Mouse (Mus musculus) skeletal muscle tissue, adult 2 months (tissue): ENCODE measurements around the gene Grap.

Source experiments
- DNase-seq: peaks from one replicate; pipeline ENCODE4 v3.0.0-alpha.2; 2012; ENCODE audit warnings: low read depth, low spot score

The Grap gene

DNA sequence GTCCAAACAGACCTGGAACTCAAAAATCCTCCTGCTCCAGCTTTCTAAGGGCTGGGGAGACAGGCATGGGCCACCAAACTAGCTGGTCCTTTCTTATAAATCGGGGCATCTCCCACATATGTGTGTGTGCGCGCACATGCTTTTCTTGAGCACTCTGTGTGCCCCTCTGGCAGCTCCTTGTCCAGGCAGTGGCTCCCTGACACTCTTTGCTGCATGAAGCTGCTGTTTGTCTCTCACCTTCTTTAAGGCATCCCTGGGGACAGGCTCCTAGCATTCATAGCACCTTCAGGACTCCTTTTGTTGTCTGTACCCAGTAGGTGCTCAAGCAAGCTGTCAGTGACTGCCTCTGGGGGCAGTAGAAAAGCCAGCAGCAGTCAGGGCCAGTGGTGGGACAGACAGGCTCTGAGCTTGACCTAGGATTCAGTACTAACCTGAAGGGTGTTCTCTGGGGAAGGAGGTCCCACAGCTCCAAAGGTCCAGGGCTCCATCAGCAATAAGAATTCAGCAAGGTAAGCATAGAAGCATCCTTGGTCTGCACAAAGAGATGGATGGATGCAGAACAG is 5.4 kb downstream of the Grap start:
- no peak for DNase-seq

- peak; percentile 38 for DNase-seq
Observed at GRCm38 (mm10) chr11:61659011-61659858, 6.2 kb downstream of the Grap start.

- DNase-seq = no peak
Observed at GRCm38 (mm10) chr11:61660001-61660400, 6.9 kb downstream of the Grap start.

DNA sequence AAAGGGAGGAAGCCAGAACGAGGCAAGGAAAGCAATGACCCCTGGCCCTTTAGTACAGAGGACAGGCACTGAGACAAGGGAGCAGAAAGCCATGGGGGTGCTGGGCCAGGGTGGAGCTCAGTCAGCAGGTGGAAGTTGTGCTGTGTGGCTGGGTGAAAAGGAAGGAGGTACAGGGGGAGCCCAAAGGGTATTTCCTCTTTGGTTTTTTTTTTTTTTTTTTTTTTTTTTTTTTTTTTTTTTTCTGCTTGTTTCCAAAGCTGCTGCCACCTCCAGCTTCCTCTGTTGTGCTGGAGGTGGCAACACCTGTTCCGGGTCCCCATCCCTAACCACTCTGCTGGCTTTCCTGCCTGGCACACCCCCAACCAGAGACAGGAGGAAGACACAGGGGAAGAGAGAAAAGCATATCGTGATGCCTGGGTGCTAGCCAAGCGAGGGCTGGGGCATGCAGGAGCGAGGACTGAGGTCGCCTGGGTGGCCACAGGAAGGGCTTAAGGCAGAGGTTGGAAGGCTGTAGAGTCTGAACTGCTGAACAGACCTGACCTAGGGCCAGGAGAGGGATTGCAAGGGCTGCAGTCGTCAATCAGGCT is 7.8 kb downstream of the Grap start:
- DNase-seq = no peak

- DNase-seq = no peak
Observed at GRCm38 (mm10) chr11:61662189-61662588, 9.1 kb downstream of the Grap start.

DNA sequence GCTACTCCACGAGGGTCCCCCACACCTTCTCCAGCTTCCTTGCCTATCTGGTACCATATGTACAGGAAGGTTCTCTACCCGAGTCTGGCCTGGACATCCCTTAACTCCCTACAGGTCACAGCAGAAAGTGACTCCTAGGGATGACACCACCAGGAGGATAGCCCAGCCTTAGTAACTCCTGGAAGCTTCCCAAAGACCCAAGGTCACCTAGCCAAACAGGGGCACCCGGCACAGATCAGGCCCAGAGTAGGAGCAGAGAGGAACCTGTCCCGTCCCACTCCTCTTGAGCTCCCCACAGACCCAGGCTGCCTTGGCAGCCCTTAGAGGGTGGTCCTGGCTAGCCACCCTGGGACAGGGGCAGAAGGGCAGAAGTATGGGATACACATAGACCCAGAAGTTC is 12.3 kb downstream of the Grap start:
- DNase-seq = no peak

- peak; percentile 31 for DNase-seq
Observed at GRCm38 (mm10) chr11:61665991-61666799, 13.1 kb downstream of the Grap start.

- DNase-seq = no peak
Observed at GRCm38 (mm10) chr11:61667248-61667647, 14.2 kb downstream of the Grap start.

- DNase-seq = no peak
Observed at GRCm38 (mm10) chr11:61667782-61668181, 14.7 kb downstream of the Grap start.

GRCm38 (mm10) chr11:61669492-61670490 is 16.7 kb downstream of the Grap start:
- no peak for DNase-seq

GRCm38 (mm10) chr11:61671781-61672383 is 18.8 kb downstream of the Grap start:
- no peak for DNase-seq

DNA sequence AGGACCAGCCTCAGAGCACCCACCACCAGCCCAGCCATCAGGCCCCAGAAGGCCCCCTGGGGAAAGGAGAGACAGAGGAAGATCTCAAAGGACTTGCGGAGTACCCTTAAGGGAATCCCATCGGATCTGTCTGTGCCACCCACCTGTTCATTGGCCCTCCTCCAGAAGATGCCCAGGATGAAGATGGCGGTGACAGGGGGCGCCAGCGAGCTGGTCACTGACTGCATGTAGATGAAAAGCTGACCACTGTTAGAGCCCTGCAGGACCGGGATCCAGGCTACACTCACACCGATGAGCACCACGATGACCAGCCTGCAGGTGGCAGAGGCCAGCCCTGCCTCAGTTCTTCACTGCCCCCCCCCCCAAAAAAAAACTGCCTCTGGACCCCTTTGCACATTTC is 20.6 kb downstream of the Grap start:
- peak; percentile 16 for DNase-seq

DNA sequence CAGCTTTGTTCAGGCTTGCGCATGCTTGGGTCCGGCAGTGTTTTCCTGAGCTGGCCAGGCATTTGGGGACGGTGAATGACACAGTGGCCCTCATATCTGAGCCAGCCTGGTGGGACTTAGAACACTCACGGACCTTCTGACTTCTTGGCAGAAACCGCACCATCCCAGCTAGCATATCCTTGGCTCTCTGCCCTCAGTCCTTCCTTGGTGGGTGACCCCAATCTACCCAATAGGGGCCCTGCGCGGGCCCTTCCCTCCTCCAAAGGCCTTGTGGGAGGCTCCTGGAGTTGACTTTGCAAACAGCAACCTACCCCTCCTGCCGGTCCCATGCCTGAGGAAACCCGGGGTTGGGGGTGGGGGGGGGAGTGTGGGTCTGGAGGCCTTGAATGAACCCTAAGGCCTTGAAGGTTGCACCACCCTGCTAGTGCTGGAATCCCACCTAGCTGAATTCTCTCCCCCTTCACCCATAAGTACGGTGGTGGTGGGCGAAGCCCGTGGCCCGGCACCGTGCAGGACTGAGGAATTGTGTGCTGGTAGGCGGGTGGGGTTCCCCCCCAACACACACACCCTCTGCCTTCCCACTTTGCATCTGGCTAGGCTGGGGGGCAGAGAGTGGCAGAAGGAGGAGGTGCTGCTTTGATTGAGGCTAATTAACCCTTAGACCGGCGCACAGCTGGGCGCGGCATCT is 21.2 kb downstream of the Grap start:
- DNase-seq = no peak

- DNase-seq = no peak
Observed at GRCm38 (mm10) chr11:61674839-61675159, 21.7 kb downstream of the Grap start.

DNA sequence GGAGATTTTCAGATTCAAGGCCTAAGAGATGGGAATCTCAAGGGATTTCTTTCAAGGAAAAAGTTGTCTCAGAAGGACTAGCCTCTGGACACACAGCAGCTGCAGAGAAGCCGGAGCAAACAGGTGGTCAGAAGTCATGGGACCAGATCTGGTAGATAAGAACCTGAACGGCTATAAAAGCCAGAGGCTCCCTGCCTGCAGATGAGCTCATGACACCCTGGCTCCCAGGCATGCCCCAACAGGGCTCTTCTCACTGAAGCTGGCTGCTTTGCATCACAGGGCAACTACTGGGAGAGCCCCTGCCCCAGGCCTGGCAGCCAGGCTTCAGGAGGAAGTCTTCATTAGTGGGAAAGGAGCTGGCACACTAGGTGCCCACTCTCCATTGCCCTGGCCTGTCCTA is 22.3 kb downstream of the Grap start:
- no peak for DNase-seq

DNA sequence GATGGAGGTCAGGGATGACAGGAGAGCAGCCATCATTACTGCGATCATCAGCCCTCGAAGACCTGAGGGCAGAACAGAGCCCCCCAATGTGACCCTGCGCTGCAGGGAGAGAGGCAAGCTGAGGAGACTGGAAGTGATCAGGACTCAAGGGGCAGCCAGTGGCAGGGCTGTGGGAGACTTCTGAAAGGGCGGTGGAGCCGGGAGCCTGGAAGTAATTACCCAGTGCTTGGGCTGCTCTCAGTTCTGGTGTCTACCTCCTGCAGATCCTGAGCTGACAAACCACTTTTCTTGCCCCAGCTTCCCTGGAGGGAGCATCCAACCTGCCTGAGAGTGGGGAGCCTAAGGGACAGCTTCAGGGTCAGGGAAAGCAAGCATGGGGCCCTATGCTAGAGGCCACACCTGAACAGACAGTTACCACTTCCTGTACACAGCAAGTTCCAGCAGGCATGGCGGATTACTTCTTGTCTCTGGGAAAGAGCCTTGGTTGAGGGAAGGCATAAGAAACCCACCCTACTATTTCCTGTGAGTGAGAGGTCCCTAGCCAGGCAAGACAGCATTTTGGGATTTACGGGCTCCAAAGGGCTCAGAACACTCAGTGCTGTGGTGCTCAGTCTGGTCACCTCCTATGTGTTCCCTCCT is 23.3 kb downstream of the Grap start:
- DNase-seq = no peak

GRCm38 (mm10) chr11:61677709-61678108 is 24.6 kb downstream of the Grap start:
- DNase-seq = no peak

GRCm38 (mm10) chr11:61679091-61679866 is 26.2 kb downstream of the Grap start:
- DNase-seq = no peak
